Mouse (Mus musculus) retina, embryonic 14.5 days (tissue): ENCODE results near the gene Lamb1.

Experiments used
- DNase-seq: peaks from one replicate; pipeline ENCODE4 v3.0.0-alpha.2; 2015; ENCODE audit warnings: low spot score

Lamb1 gene

DNA sequence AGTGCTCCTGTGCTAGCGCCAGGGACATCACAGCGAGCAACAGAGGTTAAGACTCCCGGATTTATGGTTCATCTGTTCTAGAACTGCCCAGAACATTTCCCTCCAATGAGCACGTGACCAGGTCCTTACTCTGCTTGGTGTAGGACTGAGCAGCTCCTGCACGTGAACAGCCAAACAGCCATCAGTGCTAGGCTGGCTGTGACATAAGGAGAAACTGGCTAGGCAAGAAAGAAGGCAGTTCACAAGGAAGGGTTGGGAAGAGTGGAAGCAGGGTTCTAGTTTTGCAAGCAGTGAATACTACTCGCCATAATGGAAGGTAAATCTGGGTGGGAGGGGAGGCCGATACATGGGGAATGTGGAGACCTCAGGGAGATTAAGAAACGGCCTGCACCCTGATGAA is 10.1 kb upstream of the Lamb1 start:
- no peak for DNase-seq

DNA sequence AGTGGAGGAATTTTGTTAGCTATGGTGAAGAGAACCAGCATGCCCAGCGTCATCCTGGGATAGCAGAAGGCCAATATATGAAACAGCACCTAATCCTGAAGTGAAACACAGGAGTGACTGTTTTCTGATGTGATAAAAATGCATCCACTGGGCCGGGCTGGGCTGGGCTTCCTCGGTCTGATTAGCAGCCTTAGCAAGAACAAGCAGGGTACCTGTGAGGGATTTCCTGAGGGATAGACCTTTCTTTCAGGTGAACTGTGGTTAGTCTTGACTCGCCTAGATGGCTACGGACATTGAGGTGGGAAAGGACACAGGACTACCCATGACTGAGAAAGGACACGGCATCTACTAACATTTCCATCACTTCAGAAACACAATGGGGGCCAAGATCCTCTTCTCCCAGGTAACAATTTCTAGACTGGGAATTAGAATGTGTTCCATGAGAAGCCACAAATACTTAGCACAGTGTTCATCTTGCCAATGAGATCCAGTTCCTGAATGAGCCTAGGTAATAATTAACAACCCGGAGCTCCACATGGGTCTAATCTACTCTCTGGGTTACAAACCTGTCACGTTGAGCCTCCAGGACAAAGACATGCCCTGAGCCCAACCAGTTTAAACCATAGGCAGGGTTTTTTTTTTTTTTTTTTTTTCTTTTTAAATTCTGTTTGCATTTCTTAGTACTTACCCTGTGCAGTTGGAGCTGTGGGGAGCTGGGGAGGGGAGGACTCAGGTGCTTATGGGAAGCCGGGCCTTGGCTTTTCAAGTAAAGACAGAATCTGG is 8.7 kb upstream of the Lamb1 start:
- no peak for DNase-seq

DNA sequence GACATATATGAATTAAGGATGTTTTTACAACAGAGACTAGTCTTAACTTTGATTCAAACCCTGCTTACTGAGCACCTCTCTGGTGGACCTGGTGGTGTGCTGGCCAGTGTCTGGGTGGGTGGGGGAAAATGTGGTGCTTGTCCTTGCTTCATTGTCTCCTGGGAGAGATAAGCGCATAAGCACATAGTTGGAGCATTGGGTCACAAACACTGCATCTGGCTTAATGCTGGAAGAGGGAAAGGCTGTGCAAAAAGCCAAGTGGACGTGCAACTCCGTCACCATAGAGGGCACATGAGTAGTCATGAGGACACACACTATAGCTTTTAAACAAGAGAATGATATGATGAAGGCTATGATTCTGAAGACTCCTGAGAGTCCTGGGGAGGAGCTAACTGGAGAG is 3.2 kb upstream of the Lamb1 start:
- no peak for DNase-seq

DNA sequence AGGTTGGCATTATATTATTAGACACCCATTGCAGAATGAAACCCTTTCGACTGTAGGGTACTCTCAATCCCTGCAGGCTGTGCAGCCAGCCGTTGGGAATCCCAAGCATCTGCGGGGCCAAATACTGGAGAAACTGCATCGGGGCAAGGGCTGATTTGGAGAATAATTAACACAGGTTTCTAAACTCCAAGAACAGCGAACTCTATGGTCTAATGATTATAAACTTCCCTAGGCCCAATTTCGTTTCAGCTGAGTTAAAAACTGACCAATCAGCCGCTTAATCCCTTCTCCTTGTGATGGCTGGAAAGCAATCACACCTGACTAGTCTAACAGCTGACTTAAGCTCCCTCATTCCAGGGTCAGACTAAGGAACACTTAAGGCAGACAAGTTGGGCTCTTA is 1.1 kb upstream of the Lamb1 start:
- DNase-seq, result no peak

DNA sequence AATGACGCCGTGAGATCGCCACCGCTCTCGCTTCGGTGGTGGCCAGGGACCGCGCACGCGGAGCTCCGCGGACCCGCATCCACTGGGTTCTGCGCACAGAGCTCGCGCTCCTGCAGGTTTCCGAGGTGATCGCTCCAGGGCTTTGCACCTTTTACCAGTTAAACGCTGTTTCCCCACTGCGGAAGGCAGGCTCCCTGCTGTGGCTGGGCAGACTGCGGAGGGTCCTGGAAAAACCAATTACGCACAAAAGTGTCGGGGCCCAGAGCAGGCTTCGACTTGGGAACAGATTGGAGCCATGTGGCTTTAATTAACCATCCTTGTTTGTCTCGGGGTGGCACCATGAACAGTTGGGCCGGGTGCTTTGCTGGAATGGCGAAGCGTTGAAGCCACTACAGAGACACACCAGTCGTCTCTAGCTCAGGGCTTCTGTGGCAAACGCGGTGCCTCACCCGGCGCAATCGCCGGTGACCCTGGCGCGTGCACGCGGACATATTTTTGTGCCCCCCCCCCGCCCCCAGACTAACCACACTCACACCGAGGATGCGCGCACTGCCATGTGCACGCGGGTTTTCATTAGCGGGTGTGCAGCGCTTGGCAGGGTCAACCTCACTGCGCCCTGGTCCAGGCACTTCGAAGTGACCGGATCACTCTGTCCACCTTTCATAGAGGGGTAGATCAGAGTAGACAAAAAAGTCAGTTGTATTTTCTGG is 843 bp downstream of the Lamb1 start:
- no peak for DNase-seq

DNA sequence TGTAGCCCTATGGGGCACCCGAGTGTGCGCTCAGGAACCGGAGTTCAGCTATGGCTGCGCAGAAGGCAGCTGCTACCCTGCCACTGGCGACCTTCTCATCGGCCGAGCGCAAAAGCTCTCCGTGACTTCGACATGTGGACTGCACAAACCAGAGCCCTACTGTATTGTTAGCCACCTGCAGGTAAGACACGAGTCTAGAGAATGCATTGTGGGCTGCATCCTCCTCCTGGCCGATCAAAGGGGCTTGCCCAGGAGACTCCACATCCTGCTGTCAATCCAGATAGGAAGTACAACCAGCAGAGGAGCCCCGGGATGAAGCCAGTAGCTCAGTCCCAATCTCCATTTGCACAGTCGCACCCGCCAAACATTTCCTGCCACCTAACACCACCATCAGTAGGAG is 1.7 kb downstream of the Lamb1 start:
- no peak for DNase-seq

DNA sequence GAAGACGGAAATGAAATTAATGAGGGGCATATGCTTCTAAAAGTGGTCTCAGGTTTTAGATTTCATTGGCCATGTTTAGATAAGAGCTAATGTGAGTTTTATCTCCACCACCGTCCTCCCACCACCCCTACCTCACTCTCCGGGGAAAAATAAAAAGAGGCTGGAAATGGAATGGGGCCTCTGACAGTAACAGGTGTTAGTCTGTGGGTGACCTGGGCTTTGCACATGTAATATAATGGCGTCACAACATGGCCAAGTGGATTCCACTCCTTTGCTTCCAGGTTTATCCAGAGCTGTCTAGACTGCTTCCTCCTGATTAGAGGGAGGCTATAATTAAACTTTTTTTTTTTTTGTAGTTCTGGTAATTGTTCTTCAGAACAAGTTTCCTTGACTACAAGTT is 2.3 kb downstream of the Lamb1 start:
- no peak for DNase-seq

DNA sequence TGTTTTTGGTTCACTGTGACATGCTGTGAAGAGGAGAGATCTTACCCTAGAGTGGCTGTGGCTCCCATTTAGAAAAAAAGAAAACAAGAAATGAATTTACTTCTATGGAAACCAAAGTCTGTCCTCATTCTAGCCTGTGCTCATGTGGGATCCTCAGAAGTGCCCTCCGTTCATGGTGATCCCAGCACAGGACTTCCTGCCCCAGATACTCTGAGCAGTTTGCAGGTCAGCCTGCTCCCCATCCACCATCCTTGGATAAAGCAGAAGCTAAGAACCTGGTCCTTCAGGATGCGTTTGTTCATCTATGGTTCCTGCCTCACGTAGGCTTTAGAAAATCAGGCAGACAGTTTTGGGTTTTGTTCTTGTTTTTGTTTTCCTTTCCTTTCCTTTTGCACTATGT is 3.3 kb downstream of the Lamb1 start:
- no peak for DNase-seq

DNA sequence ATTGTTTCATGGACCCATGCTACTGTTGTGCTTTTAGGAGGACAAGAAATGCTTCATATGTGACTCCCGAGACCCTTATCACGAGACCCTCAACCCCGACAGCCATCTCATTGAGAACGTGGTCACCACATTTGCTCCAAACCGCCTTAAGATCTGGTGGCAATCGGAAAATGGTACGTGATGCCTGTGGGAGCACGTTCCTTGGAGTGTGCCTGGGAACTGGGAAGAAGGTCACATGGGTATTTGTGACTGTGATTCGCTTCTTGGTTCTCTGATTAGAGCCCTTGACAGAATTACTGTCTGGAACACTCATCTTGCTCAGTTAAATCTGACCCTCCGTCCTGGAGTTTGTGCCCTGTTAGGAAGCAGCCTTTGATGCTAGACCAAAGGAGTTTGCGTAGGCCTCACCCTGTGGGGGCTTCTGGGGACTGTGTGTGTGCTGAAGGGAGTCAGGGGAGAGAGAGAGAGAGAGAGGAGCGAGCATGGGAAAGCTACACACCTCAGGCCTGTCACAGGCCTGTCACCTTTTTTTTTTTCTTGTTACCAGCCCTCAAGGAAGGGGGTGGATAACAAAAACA is 4.1 kb downstream of the Lamb1 start:
- no peak for DNase-seq

DNA sequence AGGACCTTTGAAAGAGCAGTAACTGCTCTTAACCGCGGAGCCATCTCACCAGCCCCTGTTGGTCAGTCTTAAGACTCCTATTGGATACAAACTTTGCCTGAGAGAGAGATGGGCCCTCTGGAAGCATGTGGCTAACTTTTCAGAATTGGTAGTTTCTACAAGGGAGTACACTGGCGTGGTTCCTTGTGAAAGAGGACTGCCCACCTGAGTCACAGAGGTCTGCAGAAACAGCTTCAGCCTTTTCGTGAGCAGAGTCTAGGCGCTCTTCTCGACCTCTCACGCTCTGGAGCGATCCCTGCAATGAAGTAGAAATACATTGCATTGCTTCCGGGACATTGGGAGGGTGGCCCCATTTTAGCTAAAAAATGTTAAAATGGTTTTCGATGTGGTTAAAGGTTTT is 5.3 kb downstream of the Lamb1 start:
- DNase-seq, result no peak

DNA sequence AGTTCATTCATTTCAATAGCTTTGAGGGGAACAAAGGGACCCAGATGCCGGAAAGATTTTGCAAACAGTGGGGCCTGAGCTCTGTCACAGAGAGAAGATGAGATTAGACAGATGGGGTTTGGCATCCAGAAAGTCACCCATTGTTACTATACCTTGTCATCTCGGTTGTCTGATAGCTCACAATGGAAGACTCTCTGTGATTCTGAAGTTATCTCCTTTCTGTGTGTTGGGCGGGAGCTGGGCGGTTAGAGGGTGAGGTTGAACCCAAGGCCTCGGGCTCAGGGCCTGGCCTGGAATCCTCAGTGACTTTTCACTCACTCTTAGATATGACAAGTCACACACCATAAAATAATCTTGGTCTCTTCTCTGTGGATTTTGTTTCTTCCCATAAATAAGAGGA is 5.7 kb downstream of the Lamb1 start:
- no peak for DNase-seq

DNA sequence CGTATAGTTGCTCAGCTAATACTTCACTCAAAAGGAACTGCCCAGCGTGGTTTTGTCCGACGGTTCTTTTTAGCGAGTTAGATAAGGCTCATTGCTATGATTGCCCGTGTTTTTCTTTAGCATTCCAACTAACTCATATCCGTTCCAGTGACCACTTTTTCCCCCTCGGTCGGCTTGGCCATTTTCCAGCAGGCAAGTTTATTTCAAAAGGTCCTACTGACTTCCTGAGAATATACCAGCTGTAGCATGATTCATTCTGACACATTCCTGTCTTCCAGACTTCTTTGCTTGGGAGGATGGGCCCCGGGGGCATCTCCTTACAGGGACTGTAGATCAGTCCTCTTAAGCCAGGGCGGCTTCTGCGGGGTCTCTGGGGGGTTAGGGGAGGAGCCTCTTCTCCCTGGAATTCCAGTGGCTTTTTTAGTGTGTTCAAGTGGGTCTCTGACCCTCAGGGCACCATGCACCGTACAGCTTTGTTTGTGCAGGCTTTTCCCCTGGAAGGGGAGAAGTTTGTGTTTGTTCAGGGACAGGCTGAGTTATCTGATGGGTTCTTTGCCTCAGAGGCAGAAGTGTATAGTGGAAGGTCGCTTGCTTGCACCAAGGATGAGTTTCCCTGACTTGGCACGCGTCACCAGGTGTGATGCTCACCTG is 6.5 kb downstream of the Lamb1 start:
- peak; percentile 46 for DNase-seq

DNA sequence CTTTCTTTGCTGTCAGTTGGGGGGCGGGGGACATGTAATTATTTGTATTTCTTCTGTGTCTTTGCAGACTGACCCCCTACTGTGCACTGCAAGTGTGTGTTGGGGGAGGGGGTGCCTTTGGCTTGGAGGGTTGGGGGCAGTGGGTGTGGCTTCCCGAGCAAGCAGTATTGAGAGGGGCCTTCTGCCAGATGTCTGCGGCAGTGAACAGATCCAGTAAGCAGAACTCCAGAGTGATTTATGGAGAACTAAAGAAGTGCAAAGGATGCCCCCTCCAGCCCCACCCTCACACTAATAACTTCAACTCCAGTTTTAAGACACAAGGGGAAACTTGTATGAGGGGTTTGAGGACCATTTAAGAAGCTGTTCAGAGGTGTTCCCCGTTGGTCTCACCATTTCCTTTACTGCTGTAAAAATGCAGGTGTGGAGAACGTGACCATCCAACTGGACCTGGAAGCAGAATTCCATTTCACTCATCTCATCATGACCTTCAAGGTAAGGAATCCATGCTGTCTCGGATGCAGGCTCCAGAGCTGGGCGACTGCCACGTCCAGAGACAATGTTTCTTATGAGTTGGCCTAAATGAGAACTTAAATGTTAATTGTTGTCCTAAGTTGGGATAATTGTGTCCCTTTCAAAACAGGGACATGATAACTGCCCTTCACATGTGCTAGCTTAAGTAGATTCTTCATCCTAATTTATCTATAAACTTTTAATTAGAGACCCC is 7.1 kb downstream of the Lamb1 start:
- no peak for DNase-seq

DNA sequence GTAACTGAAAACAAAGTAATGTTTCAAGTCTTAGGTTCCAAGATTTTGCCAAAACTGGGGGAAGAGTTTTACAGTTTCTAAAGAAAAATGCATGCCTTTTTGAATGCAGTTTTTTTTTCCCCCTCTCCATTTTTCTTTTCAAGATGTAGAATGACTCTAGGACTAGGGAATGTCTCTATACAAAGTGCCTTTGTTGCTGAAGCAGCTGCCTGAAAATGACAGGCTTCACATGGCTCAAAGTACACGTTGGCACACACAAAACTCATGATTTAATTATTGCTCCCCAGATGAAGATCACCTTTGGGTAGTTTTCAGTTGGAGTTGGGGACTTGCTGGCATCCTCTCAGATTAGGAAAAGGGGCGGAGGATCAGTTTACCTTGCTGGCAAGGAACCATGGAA is 7.8 kb downstream of the Lamb1 start:
- DNase-seq, result no peak

DNA sequence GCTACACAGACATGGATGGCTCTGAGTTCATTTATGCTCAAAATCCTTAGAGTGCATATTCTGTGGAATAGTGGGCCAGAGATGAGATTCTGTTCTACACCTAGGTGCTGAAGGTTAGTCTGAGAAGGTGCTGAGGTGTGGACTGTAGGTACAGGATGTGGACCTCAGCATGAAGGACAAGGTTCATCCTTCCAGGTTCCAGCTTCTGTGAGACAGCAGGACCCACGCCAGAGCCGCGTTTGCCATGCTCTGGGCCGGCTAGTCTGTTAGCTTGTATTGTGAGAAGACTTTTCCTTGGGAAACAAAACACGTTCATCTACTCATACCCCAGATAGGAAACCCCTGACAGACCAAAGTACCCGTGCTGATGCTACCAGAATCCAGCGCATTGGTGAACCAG is 8.6 kb downstream of the Lamb1 start:
- DNase-seq, result no peak

DNA sequence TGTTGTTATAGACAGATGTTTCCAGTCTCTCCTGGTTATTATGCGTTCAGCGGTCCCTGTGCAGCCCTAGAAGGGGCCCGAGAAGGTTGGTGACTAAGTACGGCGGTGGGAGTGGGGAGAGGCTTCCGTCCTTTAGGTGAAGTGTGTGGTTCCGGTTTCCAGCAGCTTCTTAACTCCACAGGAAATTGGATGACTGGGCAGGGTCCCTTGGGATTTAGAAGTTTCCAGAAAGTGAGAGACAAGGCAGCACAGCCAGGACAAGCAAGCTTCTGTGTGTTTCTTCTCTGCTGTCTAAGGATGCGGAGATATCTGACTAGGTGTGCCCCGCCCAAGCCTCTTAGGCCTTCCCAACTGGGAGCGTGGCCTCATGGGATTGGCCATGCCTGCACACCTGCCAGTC is 10.4 kb downstream of the Lamb1 start:
- no peak for DNase-seq

DNA sequence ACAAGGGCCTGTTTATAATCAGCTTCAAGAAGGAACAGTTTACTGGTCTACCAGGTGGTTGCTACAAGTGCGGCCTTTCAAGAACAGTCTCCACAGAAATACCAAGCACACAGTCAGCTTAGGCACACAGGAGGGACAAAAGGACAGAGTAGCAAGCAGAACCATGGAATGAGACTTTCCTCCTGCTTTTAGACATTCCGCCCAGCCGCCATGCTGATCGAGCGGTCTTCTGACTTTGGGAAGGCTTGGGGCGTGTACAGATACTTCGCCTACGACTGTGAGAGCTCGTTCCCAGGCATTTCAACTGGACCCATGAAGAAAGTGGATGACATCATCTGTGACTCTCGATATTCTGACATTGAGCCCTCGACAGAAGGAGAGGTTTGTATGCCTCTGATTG is 13.2 kb downstream of the Lamb1 start:
- DNase-seq, result no peak

DNA sequence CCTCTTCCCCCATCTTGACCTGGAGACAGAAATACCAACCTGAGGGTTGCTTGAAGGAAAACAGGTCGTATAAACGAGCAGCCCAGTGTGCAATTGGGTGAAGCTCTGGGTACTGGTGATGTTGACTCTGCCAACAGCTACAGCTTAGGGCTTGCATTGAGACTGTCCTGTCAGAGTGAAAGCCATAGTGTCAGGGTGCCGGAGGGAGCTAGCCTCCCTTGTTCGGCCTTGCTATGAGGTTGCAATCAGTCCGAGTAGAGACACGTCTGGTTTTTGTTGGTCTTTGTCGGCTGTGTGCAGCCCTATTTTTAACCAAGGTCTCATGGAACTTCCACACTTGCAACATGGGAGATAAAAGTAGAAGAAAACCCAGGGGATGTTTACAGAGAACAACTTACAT is 15.3 kb downstream of the Lamb1 start:
- DNase-seq, result no peak

DNA sequence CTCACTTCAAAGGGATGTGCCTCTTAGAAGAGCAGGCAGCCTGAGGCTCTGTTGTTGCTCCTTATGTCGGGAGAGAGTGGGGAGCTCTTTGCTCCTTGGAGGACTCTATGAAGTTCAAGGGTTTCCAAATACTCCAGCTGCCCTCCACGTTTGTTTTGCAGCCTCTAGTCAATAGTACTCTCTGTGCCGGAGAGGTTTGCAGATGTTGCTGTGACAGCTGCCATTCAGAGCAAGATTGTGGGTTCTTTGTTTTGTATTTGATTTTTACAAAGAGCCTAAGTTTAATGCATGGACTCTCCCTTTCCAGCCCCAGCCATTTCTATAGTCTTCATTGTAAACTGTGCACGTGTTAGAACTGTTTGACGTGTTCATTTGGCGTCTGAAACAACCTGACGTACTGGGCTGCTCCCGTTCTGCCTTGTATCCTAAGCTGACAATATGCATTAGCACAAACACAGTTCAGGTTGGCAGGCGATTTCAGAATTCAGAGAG is 16.1 kb downstream of the Lamb1 start:
- no peak for DNase-seq

DNA sequence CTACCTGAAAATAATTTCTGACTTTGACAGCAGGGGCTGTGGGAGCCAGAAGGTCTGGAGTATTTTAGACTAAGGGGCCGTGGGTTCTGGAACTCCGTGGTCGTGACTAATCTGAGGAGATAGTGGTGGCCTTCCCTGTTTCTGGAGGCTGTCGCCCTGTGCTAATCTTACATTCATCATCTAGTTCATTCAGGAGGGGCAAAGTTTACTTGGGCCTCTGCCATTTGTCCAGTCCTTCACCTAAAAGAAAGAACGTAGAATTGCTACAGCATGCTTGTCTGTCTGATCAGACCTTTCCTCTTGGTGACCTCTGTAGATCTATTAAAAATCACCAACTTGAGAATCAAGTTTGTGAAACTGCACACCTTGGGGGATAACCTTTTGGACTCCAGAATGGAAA is 17.2 kb downstream of the Lamb1 start:
- no peak for DNase-seq

DNA sequence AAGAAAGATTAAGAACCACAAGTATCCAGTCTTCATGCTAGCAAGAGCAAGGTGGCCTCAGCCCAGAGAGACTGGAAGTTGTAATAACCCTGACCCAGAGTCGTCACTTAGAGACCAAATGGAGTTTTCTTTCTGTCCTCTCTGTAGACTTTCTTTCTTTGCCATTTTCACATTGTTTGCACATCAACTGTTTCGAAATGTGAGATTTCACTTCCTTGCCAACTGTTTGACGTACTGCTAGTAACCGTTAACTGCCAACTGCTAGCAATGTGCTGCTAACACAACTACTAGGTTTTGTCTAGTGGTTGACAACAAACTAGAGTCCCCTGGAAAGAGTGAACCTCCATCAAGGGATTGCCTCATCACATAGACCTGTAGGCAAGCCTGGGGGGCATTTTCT is 18.1 kb downstream of the Lamb1 start:
- DNase-seq, result no peak

DNA sequence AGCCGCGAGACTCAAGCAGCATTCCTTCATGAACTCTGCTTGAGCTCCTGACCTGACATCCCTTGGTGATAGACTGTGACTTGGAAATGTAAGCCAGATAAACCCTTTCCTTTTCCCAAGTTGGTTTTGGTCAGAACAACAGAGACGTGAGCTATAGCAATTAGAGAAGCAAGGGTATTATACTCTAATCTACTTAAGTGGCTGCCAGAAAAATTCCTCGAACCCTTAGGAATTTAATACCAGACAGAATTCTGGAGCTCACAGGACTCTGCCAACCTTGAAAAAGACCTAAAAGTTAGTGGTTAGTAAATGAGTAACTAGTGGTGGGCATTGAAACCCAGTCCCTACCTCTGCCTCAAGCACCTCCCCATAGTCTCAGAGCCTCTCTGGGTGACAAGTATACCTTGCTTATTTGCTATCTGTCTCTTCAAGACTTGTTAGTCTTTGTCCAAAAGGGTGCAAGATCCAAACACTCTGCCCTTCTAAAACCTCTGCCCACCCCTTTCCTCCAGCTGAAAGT is 18.6 kb downstream of the Lamb1 start:
- no peak for DNase-seq
